15 mouse cellular contexts compared by ENCODE assay signal in the genomic region with DNA sequence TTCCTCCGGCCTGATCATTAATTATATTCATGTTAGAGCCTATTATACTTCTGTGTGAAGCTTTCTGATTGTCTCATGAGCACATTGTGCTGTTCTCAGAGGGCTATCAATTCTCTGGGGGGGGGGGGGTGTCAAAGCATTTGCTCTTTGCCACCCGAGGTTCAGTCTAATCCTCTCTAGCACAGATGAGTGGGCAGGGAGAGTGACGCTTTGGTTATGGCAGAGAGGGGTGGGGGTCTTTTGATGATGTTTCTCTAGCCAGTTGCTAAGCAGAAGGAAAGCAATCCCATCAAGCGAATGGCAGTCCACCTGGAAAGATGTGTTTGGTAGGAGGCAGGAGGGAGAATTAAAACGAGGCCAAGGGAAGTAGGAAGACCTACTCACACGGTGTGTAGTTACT. TPM values are rescaled to one million over a fixed set of nuclear protein-coding genes. Genes with fewer than 3 reads are reported as not detected.
DNase-seq lines count a peak whose midpoint lies in the region; ATAC-seq and TF ChIP-seq lines count a peak whose summit lies in the region.
"Had no signal": no experiment of that assay in that cellular context is flagged by ENCODE, and none has a peak within 500 bp of the region (broad histone marks: within the 10 kb centered on the region; RNA-seq: fewer than 3 reads in every experiment).

No protein-coding gene starts in this region.

- no peaks in the 10 kb centered on the region for H3K9me3 ChIP-seq in hindbrain, embryonic 13.5 days
- no peaks in the 10 kb centered on the region for H3K9me3 ChIP-seq in midbrain, embryonic 14.5 days (ENCODE audit: control insufficient read depth, low read length)
- H3K9me3 ChIP-seq: heart, embryonic 13.5 days; limb, embryonic 15.5 days had no signal

- WGBS in hindbrain, embryonic 13.5 days, result 13% methylated on average over 6 of the region's 6 CpGs
- 6% methylated on average over 6 of the region's 6 CpGs for WGBS in midbrain, embryonic 14.5 days
- WGBS in cerebellum, adult 2 months, result 60% methylated on average over 6 of the region's 6 CpGs

- H3K4me3 ChIP-seq in layer of hippocampus, adult 2 months, result no peak overlapping the region
- H3K4me3 ChIP-seq in hindbrain, embryonic 13.5 days, result no peak overlapping the region
- no peak overlapping the region for H3K4me3 ChIP-seq in midbrain, embryonic 14.5 days (replicated peaks; ENCODE audit: low read depth, low read length)
- no peak overlapping the region for H3K4me3 ChIP-seq in cerebellum, adult 2 months (replicated peaks; ENCODE audit: insufficient read depth, low read depth, low read length)
- H3K4me3 ChIP-seq: heart, embryonic 13.5 days; limb, embryonic 15.5 days had no signal

- peaks cover 39% of the 10 kb centered on the region for H3K4me1 ChIP-seq in hindbrain, embryonic 13.5 days (replicated peaks)
- H3K4me1 ChIP-seq in midbrain, embryonic 14.5 days (ENCODE audit: control insufficient read depth, insufficient read depth, low read length), result peaks cover 22% of the 10 kb centered on the region
- H3K4me1 ChIP-seq in cerebellum, adult 2 months (ENCODE audit: control insufficient read depth, insufficient read depth, low read length), result no peaks in the 10 kb centered on the region; the same call in 1 of the 2 replicates

- TF ChIP-seq CTCF in layer of hippocampus, adult 2 months (conservative IDR thresholded peaks at IDR 0.05), result no peak
- TF ChIP-seq CTCF in cerebellum, adult 2 months (IDR thresholded peaks at IDR 0.05; ENCODE audit: borderline replicate concordance, insufficient read depth, low read depth, low read length), result no peak

- peak overlapping the region; percentile 96; the same call in 1 of the 2 replicates for H3K27ac ChIP-seq in layer of hippocampus, adult 2 months
- H3K27ac ChIP-seq in hindbrain, embryonic 13.5 days, result peak overlapping the region; percentile 81
- H3K27ac ChIP-seq in midbrain, embryonic 14.5 days (replicated peaks; ENCODE audit: low read depth, low read length), result no peak overlapping the region
- H3K27ac ChIP-seq in cerebellum, adult 2 months (ENCODE audit: insufficient read depth, low read length), result no peak overlapping the region
- H3K27ac ChIP-seq: limb, embryonic 15.5 days had no signal

- H3K36me3 ChIP-seq in hindbrain, embryonic 13.5 days, result no peaks in the 10 kb centered on the region
- H3K36me3 ChIP-seq in midbrain, embryonic 14.5 days (ENCODE audit: control insufficient read depth, insufficient read depth, low read length), result no peaks in the 10 kb centered on the region
- H3K36me3 ChIP-seq: heart, embryonic 13.5 days; limb, embryonic 15.5 days had no signal

- H3K9ac ChIP-seq in hindbrain, embryonic 13.5 days, result no peak overlapping the region
- no peak overlapping the region for H3K9ac ChIP-seq in midbrain, embryonic 14.5 days (replicated peaks; ENCODE audit: low read length)
- H3K9ac ChIP-seq: limb, embryonic 15.5 days had no signal

- H3K27me3 ChIP-seq in hindbrain, embryonic 13.5 days, result peaks cover 8% of the 10 kb centered on the region; the same call in 1 of the 2 replicates
- H3K27me3 ChIP-seq in midbrain, embryonic 14.5 days (ENCODE audit: control insufficient read depth, insufficient read depth, low read length), result no peaks in the 10 kb centered on the region
- H3K27me3 ChIP-seq in cerebellum, adult 2 months (ENCODE audit: control insufficient read depth, insufficient read depth, low read length), result no peaks in the 10 kb centered on the region

- no peak for DNase-seq in layer of hippocampus, adult 2 months (ENCODE audit: low spot score in 2 of 2)
- DNase-seq in layer of hippocampus, postnatal 14 days (ENCODE audit: low spot score in 2 of 2), result no peak
- peak; percentile 40 for DNase-seq in midbrain, embryonic 14.5 days
- DNase-seq in lung, adult 18-20 months, result no peak
- no peak for DNase-seq in layer of hippocampus, postnatal 10 days (ENCODE audit: low spot score in 2 of 2)
- no peak for DNase-seq in cerebellum, adult 2 months
- DNase-seq: B cell, adult 2 months; lung, adult 2 months; lung, postnatal 4 days; right cerebral cortex, postnatal 4 days had no signal

- no peak for TF ChIP-seq POLR2A in cerebellum, adult 2 months (IDR thresholded peaks at IDR 0.05; ENCODE audit: borderline replicate concordance, insufficient read depth, low read length)

- H3K4me2 ChIP-seq in hindbrain, embryonic 13.5 days, result 0 out of 2 replicates have a peak overlapping the region, but pooled peaks have one; percentile 13
- 0 out of 2 replicates have a peak overlapping the region, but pooled peaks have one; percentile 2 for H3K4me2 ChIP-seq in midbrain, embryonic 14.5 days (ENCODE audit: low read length)
- H3K4me2 ChIP-seq: limb, embryonic 15.5 days had no signal

- no peak for ATAC-seq in hindbrain, embryonic 13.5 days (ENCODE audit: low FRiP score)
- ATAC-seq in midbrain, embryonic 14.5 days (ENCODE audit: low FRiP score, low TSS enrichment), result no peak
- ATAC-seq in megakaryocyte, adult 5-6 weeks (ENCODE audit: poor library complexity, severe bottlenecking), result no peak
- ATAC-seq: Patski had no signal

RNA-seq across cellular contexts. Expression of a gene that starts 18.6 kb away (rescaled TPM):
- 10 to 100 TPM; 42.7 to 45.3 TPM for total RNA-seq in layer of hippocampus, adult 2 months (2021)
- 10 to 100 TPM; 36.0 to 37.0 TPM for total RNA-seq in layer of hippocampus, postnatal 14 days (2021)
- polyA plus RNA-seq in hindbrain, embryonic 13.5 days (2015; fragmentation: Nextera tagmentation; extraction: Ambion mirVana), result 8.8 and 11.0 TPM in 2 replicates
- 14.8 and 16.4 TPM in 2 replicates for polyA plus RNA-seq in midbrain, embryonic 14.5 days (2014; fragmentation: Nextera tagmentation; extraction: Ambion mirVana)
- 0.87 and 1.0 TPM in 2 replicates for total RNA-seq in megakaryocyte, adult 5-6 weeks (2015)
- total RNA-seq in megakaryocyte, adult 5-6 weeks (2017), result 0.61 and 0.70 TPM in 2 replicates
- 10 to 100 TPM; 37.0 to 39.4 TPM for total RNA-seq in layer of hippocampus, postnatal 10 days (2021)
- 8.6 and 10.1 TPM in 2 replicates for polyA plus RNA-seq in cerebellum, adult 2 months (2012; rRNA removed)

Comparison
In these comparisons a context has a peak if more than half of its experiments do, and no peak if none do; other contexts are left out.
1. H3K27ac ChIP-seq: peak in layer of hippocampus, adult 2 months (single experiment) and hindbrain, embryonic 13.5 days (single experiment); none in midbrain, embryonic 14.5 days (single experiment) and cerebellum, adult 2 months (single experiment).
2. RNA of a gene that starts 18.6 kb away (total RNA-seq): 42.7 to 45.3 TPM in layer of hippocampus, adult 2 months, 37.0 to 39.4 TPM in layer of hippocampus, postnatal 10 days and 36.0 to 37.0 TPM in layer of hippocampus, postnatal 14 days; 0.61 to 1.0 TPM in megakaryocyte, adult 5-6 weeks; every median in the first group is over 10 times any median in the second.